Mouse (Mus musculus): Measurements from ENCODE around the gene Hyal2. TPM values are rescaled to one million over a fixed set of nuclear protein-coding genes. Genes with fewer than 3 reads are reported as not detected.

The Hyal2 gene
- total and polyA plus RNA-seq, 3 experiments = 31.3 to 32.0 TPM; not detected in 1

DNA sequence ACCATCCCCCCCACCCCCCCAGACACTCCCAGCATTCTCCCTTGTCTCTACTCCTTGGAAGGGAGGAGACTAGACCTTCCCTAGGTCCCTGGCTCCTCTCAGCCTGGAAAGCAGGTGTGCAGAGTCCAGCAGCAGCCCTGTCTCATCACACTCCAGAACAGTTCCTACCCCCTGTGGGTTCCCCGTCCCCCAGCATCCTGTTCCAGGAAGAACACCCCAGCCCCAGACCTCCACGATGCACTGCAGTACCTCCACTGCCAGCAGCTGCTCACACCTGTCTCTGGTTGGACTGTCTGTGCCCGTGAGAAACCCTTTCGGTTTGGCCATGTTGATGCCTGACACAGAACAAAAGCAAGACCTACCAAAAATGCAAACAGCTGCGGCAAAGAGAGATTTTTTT, 46.6 kb upstream of the Hyal2 start:
- no peak overlapping the region for H3K27ac ChIP-seq (ENCODE audit: control insufficient read depth, low read depth, low read length)
- H3K9ac ChIP-seq (ENCODE audit: control insufficient read depth, low read depth, low read length, poor library complexity, severe bottlenecking) = peak overlapping the region; percentile 43
- H3K36me3 ChIP-seq (ENCODE audit: control insufficient read depth in 1 of 2, insufficient read depth in 2 of 2, low read length in 2 of 2) = peaks cover 0 to 8% of the 10 kb centered on the region in 2 experiments; a peak in 1 of 4 replicates

DNA sequence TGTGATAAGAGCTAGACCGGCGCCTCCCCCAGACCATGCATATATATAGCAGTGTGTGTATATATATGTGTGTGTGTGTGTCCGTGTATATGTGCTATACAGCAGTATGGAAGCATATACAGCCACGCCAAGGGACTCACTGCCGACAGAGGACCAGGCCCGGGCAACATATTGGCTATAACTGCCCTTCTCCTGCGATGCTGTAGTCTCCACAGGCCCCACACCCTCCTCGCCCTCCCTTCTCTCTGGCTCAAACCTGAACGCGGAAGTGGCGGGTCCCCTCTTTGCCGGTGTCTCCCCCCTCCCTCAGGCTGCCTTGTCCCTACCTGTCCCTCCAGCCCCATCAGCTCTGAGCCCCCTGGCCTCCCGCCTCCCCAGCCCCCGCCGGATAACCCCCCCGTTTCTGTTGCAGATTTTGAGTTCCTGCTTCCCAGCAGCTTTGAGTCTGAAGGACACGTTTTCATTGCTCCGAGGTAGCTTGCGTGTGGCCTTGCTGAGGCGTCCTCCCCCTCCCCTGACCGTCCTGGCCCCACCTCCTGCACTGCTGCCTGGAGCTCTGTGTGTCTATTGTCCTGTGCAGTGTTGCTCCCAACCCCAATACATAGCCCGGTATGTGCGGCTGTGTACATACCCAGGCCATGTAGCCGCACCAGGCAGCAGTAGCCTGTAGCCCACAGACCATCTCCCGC, 45.9 kb upstream of the Hyal2 start:
- H3K9ac ChIP-seq (ENCODE audit: control insufficient read depth, low read depth, low read length, poor library complexity, severe bottlenecking) = peak overlapping the region; percentile 43
- TF ChIP-seq ELF1 (IDR thresholded peaks at IDR 0.05; ENCODE audit: low read depth, low read length) (peak; percentile 58; the same call in 1 of the 2 replicates), UBTF (IDR thresholded peaks at IDR 0.05; ENCODE audit: borderline replicate concordance, insufficient read depth, low read depth, low read length) (no peak), E2F4 (IDR thresholded peaks at IDR 0.05; ENCODE audit: borderline replicate concordance, low read depth, low read length) (no peak), HCFC1 (IDR thresholded peaks at IDR 0.05; ENCODE audit: low read depth, low read length) (no peak), RCOR1 (IDR thresholded peaks at IDR 0.05; ENCODE audit: low read depth, low read length) (0 out of 2 replicates have a peak, but pooled peaks have one; percentile 17), GATA1 (IDR thresholded peaks at IDR 0.05; ENCODE audit: low read depth, low read length) (no peak), MAZ (IDR thresholded peaks at IDR 0.05; ENCODE audit: low read depth, low read length) (0 out of 2 replicates have a peak, but pooled peaks have one; percentile 26), POLR2AphosphoS5 (IDR thresholded peaks at IDR 0.05; ENCODE audit: borderline replicate concordance, low read depth, low read length) (no peak), ETS1 (IDR thresholded peaks at IDR 0.05; ENCODE audit: low read depth, low read length) (no peak), ZNF384 (IDR thresholded peaks at IDR 0.05; ENCODE audit: low read depth, low read length) (no peak), MYC (IDR thresholded peaks at IDR 0.05; ENCODE audit: low read depth, low read length) (0 out of 2 replicates have a peak, but pooled peaks have one; percentile 13), CHD1 (IDR thresholded peaks at IDR 0.05; ENCODE audit: low read depth, low read length) (no peak), KAT2A (conservative IDR thresholded peaks at IDR 0.05; ENCODE audit: low read depth, low read length) (no peak), EP300 (IDR thresholded peaks at IDR 0.05; ENCODE audit: low read depth in 1 of 2, low read length in 2 of 2) (0 out of 4 replicates have a peak, but pooled peaks of 1 of the 2 experiments have one; percentile 28), MEF2A (IDR thresholded peaks at IDR 0.05; ENCODE audit: extremely low read depth, insufficient replicate concordance, low read depth, low read length, poor library complexity, severe bottlenecking) (no peak), SIN3A (IDR thresholded peaks at IDR 0.05; ENCODE audit: low read length) (peak; percentile 43; the same call in 1 of the 2 replicates), CTCF (IDR thresholded peaks at IDR 0.05 in 2 of 3, conservative IDR thresholded peaks at IDR 0.05 in 1 of 3; ENCODE audit: control insufficient read depth in 1 of 3, insufficient read depth in 1 of 3, low read depth in 2 of 3, low read length in 3 of 3, poor library complexity in 1 of 3, severe bottlenecking in 1 of 3) (no peak; a peak in 1 of 6 replicates), POLR2AphosphoS2 (IDR thresholded peaks at IDR 0.05; ENCODE audit: low read length) (no peak), POLR2A (IDR thresholded peaks at IDR 0.05; ENCODE audit: control insufficient read depth in 1 of 2, insufficient read depth in 1 of 2, low read depth in 1 of 2, low read length in 2 of 2, poor library complexity in 1 of 2) (0 out of 4 replicates have a peak, but pooled peaks of 1 of the 2 experiments have one; percentile 35)
- H3K27me3 ChIP-seq (ENCODE audit: control insufficient read depth in 1 of 2, insufficient read depth in 2 of 2, low read length in 2 of 2) = no peaks in the 10 kb centered on the region
- H3K36me3 ChIP-seq (ENCODE audit: control insufficient read depth in 1 of 2, insufficient read depth in 2 of 2, low read length in 2 of 2) = peaks cover 0 to 8% of the 10 kb centered on the region in 2 experiments; a peak in 1 of 4 replicates
- H3K79me2 ChIP-seq (ENCODE audit: control insufficient read depth, insufficient read depth, low read length, poor library complexity) = no peaks in the 10 kb centered on the region
- H3K9me3 ChIP-seq (replicated peaks; ENCODE audit: insufficient read depth, low read length) = no peaks in the 10 kb centered on the region
- H3K27ac ChIP-seq (ENCODE audit: control insufficient read depth, low read depth, low read length) = no peak overlapping the region
- DNase-seq (ENCODE audit: low read depth, low spot score) = peak; percentile 53
- peak overlapping the region; percentile 37 to 50 for H3K4me3 ChIP-seq (ENCODE audit: control insufficient read depth in 1 of 2, insufficient read depth in 1 of 2, low read depth in 2 of 2, low read length in 2 of 2)
- H3K4me1 ChIP-seq (ENCODE audit: control insufficient read depth in 1 of 2, insufficient read depth in 2 of 2, low read length in 2 of 2) = peaks cover 0 to 12% of the 10 kb centered on the region in 2 experiments; a peak in 3 of 4 replicates

More for the DNA sequence above, 46.6 kb upstream of the Hyal2 start:
- Histone ChIP-seq H3K4me1 (ENCODE audit: control insufficient read depth in 1 of 2, insufficient read depth in 2 of 2, low read length in 2 of 2) (peaks cover 0 to 12% of the 10 kb centered on the region in 2 experiments; a peak in 3 of 4 replicates), H3K27me3 (ENCODE audit: control insufficient read depth in 1 of 2, insufficient read depth in 2 of 2, low read length in 2 of 2) (no peaks in the 10 kb centered on the region), H3K9me3 (replicated peaks; ENCODE audit: insufficient read depth, low read length) (no peaks in the 10 kb centered on the region), H3K4me3 (ENCODE audit: control insufficient read depth in 1 of 2, insufficient read depth in 1 of 2, low read depth in 2 of 2, low read length in 2 of 2) (peak overlapping the region; percentile 37 to 50), H3K79me2 (ENCODE audit: control insufficient read depth, insufficient read depth, low read length, poor library complexity) (no peaks in the 10 kb centered on the region)
- no peak for DNase-seq (ENCODE audit: low read depth, low spot score)
- no peak for TF ChIP-seq MXI1 (IDR thresholded peaks at IDR 0.05; ENCODE audit: low read depth, low read length)
- TF ChIP-seq ZNF384 (IDR thresholded peaks at IDR 0.05; ENCODE audit: low read depth, low read length) = no peak
- no peak for TF ChIP-seq E2F4 (IDR thresholded peaks at IDR 0.05; ENCODE audit: borderline replicate concordance, low read depth, low read length)
- no peak for TF ChIP-seq MAX (IDR thresholded peaks at IDR 0.05; ENCODE audit: low read length)
- TF ChIP-seq HCFC1 (IDR thresholded peaks at IDR 0.05; ENCODE audit: low read depth, low read length) = no peak
- TF ChIP-seq USF1 (IDR thresholded peaks at IDR 0.05; ENCODE audit: low read depth, low read length) = no peak
- no peak for TF ChIP-seq USF2 (IDR thresholded peaks at IDR 0.05; ENCODE audit: borderline replicate concordance in 1 of 2, insufficient read depth in 1 of 2, low read depth in 1 of 2, low read length in 2 of 2)
- no peak for TF ChIP-seq TAL1 (IDR thresholded peaks at IDR 0.05; ENCODE audit: low read length)
- no peak for TF ChIP-seq CTCF (IDR thresholded peaks at IDR 0.05 in 2 of 3, conservative IDR thresholded peaks at IDR 0.05 in 1 of 3; ENCODE audit: control insufficient read depth in 1 of 3, insufficient read depth in 1 of 3, low read depth in 2 of 3, low read length in 3 of 3, poor library complexity in 1 of 3, severe bottlenecking in 1 of 3)
- no peak for TF ChIP-seq TBP (IDR thresholded peaks at IDR 0.05; ENCODE audit: low read depth, low read length)
- TF ChIP-seq NELFE (IDR thresholded peaks at IDR 0.05; ENCODE audit: low read depth, low read length) = no peak
- TF ChIP-seq TCF12 (IDR thresholded peaks at IDR 0.05; ENCODE audit: low read depth, low read length) = no peak
- TF ChIP-seq KAT2A (conservative IDR thresholded peaks at IDR 0.05; ENCODE audit: low read depth, low read length) = no peak
- TF ChIP-seq RCOR1 (IDR thresholded peaks at IDR 0.05; ENCODE audit: low read depth, low read length) = no peak
- no peak for TF ChIP-seq MAZ (IDR thresholded peaks at IDR 0.05; ENCODE audit: low read depth, low read length)
- no peak for TF ChIP-seq MYC (IDR thresholded peaks at IDR 0.05; ENCODE audit: low read depth, low read length)

All from MEL (cell line).